Mouse (Mus musculus) neural tube, embryonic 12.5 days (tissue): ENCODE measurements around the gene Plxnb2. TPM values are rescaled to one million over a fixed set of nuclear protein-coding genes. Genes with fewer than 3 reads are reported as not detected.
A peak's percentile ranks its signal among the peaks of the same experiment; 100 is the strongest.

Source experiments
- ATAC-seq: fragments of 200-750 bp; cut with Nextera tagmentation; 2 replicates; pipeline ENCODE4 v1.8.0; 2017; ENCODE audit warnings: low read depth, mild to moderate bottlenecking, moderate TSS enrichment, moderate library complexity; ENCODE audit not compliant: low FRiP score
- H3K27ac ChIP-seq: fragments of 300-500 bp; sonication (generic); 2 replicates; pipeline ENCODE4 v1.5.1; 2016
- H3K27me3 ChIP-seq: fragments of 300-500 bp; sonication (generic); replicated peaks from 2 replicates; pipeline ENCODE4 v1.6.1; 2016; ENCODE audit warnings: mild to moderate bottlenecking
- H3K36me3 ChIP-seq: fragments of 300-500 bp; sonication (generic); 2 replicates; pipeline ENCODE4 v1.6.1; 2016; ENCODE audit warnings: mild to moderate bottlenecking
- H3K4me1 ChIP-seq: fragments of 300-500 bp; sonication (generic); 2 replicates; pipeline ENCODE4 v1.6.1; 2016
- H3K4me2 ChIP-seq: fragments of 300-500 bp; sonication (generic); replicated peaks from 2 replicates; pipeline ENCODE4 v1.6.1; 2016; ENCODE audit warnings: mild to moderate bottlenecking
- H3K4me3 ChIP-seq: fragments of 300-500 bp; sonication (generic); 2 replicates; pipeline ENCODE4 v1.5.1; 2016
- H3K9ac ChIP-seq: fragments of 300-500 bp; sonication (generic); 2 replicates; pipeline ENCODE4 v1.6.1; 2016; ENCODE audit warnings: mild to moderate bottlenecking
- H3K9me3 ChIP-seq: fragments of 300-500 bp; sonication (generic); 2 replicates; pipeline ENCODE4 v1.6.1; 2016; ENCODE audit warnings: mild to moderate bottlenecking
- WGBS: fragments of 180-500 bp; shearing (Covaris S2); methylation state at CpG from one replicate; pipeline ENCODE4 v1.1.7; 2016; 5-methylcytosine and 5-hydroxymethylcytosine counted together
- polyA plus RNA-seq: library from polyadenylated mRNA; unstranded; fragments of >200 nt; fragmentation: Nextera tagmentation; extraction: Ambion mirVana; gene quantifications from 2 replicates; pipeline ENCODE4 v1.2.1, GENCODE M21; 2016

Gene Plxnb2
- polyA plus RNA-seq, 1 experiment from 2014 or later, result 123 TPM

GRCm38 (mm10) chr15:89195690-89196312, 15.2 kb upstream of the Plxnb2 start:
- Histone ChIP-seq H3K4me1 (peaks cover 11% of the 10 kb centered on the region), H3K4me3 (peak overlapping the region; percentile 80), H3K9ac (peak overlapping the region; percentile 91), H3K9me3 (no peaks in the 10 kb centered on the region), H3K4me2 (peak overlapping the region; percentile 67), H3K36me3 (peaks cover 13% of the 10 kb centered on the region), H3K27me3 (no peaks in the 10 kb centered on the region), H3K27ac (peak overlapping the region; percentile 96)
- peak; percentile 93 for ATAC-seq
- 1% methylated on average over 25 of the region's 25 CpGs for WGBS

GRCm38 (mm10) chr15:89195261-89195681, 14.7 kb upstream of the Plxnb2 start:
- peak overlapping the region; percentile 96 for H3K27ac ChIP-seq
- ATAC-seq, result peak; percentile 5; the same call in 1 of the 2 replicates
- H3K4me1 ChIP-seq, result peaks cover 11% of the 10 kb centered on the region
- H3K27me3 ChIP-seq, result no peaks in the 10 kb centered on the region
- peak overlapping the region; percentile 80 for H3K4me3 ChIP-seq
- peaks cover 18% of the 10 kb centered on the region for H3K36me3 ChIP-seq
- H3K4me2 ChIP-seq, result peak overlapping the region; percentile 67
- peak overlapping the region; percentile 91 for H3K9ac ChIP-seq
- H3K9me3 ChIP-seq, result no peaks in the 10 kb centered on the region
- 30% methylated on average over 6 of the region's 6 CpGs for WGBS

DNA sequence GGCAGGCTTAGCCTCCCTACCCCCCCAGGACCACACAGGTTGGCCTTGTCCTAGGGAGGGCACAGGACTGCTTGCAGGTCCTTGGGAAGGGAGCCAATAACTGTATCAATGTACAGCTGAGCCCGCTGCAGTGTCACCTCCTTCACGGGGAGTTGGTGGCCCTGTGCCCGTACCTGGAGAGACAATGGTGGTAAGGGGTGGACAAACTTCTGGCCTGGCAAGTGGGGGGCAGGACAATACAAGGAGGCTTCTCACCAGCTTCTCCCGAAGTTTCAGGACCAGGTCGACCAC, 4.3 kb upstream of the Plxnb2 start:
- Histone ChIP-seq H3K27me3 (no peaks in the 10 kb centered on the region), H3K27ac (no peak overlapping the region), H3K9ac (no peak overlapping the region), H3K4me3 (no peak overlapping the region), H3K9me3 (no peaks in the 10 kb centered on the region), H3K36me3 (peaks cover 50% of the 10 kb centered on the region), H3K4me1 (peaks cover 11% of the 10 kb centered on the region), H3K4me2 (no peak overlapping the region)
- WGBS, result 93% methylated on average over 5 of the region's 5 CpGs
- no peak for ATAC-seq

DNA sequence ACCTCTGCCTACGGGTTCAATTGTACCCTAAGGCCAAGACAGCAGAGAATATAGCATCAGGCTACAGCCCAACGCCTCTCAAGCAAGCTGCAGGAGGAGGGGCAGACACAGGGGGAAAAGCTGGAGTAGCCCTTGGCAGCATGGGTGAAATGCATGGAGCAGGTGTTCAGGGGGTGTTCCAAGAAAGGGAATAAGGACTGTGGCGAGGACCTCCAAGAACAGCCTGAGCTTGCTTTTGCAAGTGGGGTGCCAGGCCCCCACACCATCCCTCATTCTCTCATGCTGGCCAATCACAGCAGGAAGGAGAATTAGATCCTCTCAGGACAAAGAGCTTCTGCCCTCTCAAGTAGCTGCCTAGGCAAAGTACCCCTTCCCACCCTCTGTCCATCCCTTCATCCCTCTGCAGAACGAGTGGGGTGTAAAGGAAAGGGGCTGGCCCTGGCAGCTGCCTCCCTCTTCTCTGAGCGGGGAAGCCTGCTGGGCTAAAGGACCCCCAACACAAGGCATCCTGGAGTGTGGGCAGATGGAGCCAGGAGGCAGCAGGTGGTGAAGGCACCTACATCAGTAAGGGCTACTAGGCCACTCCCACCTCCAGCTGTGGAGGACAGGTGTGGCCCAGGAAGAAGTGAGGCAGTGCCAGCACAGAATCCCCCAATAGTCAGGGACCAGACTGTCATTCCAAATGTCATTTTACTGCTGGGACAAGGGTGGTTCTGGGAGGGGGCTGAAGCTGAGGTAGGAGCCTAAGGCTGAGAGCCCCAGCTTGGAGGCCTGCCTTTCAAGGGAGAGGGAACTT, 3.8 kb upstream of the Plxnb2 start:
- Histone ChIP-seq H3K9me3 (no peaks in the 10 kb centered on the region), H3K4me2 (no peak overlapping the region), H3K27me3 (no peaks in the 10 kb centered on the region), H3K36me3 (peaks cover 45% of the 10 kb centered on the region), H3K4me1 (peaks cover 15% of the 10 kb centered on the region), H3K4me3 (no peak overlapping the region), H3K9ac (no peak overlapping the region), H3K27ac (no peak overlapping the region)
- ATAC-seq, result no peak
- 52% methylated on average over 5 of the region's 5 CpGs for WGBS

- WGBS, result 68% methylated on average over 5 of the region's 5 CpGs
- Histone ChIP-seq H3K27me3 (no peaks in the 10 kb centered on the region), H3K9ac (no peak overlapping the region), H3K36me3 (peaks cover 32% of the 10 kb centered on the region), H3K4me1 (peaks cover 30% of the 10 kb centered on the region), H3K4me2 (0 out of 2 replicates have a peak overlapping the region, but pooled peaks have one; percentile 14), H3K4me3 (no peak overlapping the region), H3K27ac (no peak overlapping the region), H3K9me3 (no peaks in the 10 kb centered on the region)
- ATAC-seq, result no peak
These were observed 2.3 kb upstream of the Plxnb2 start for GRCm38 (mm10) chr15:89182842-89183241.

DNA sequence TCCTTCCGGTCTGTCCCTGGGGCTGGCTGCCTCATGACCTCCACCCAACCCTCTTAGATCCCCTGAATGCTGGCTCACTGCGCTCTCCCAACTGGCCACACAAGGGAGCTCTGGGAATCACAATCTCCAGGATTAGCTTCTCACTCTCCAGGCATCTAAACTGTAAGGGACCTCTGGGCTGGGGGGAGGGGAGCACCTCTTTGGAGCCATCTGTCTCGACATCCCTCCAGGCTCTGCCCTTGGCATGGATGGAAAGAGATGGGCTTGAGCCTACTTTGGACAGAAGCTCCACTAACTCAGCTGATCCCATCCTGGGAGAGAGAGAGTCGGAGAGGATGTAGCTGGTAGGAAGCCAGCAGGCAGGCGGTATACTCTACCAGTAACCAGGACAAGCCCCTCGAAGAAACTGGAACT, 1.7 kb upstream of the Plxnb2 start:
- H3K36me3 ChIP-seq, result peaks cover 30% of the 10 kb centered on the region
- H3K4me2 ChIP-seq, result 0 out of 2 replicates have a peak overlapping the region, but pooled peaks have one; percentile 14
- H3K9ac ChIP-seq, result no peak overlapping the region
- H3K27ac ChIP-seq, result no peak overlapping the region
- WGBS, result 47% methylated on average over 6 of the region's 6 CpGs
- H3K27me3 ChIP-seq, result no peaks in the 10 kb centered on the region
- peaks cover 35% of the 10 kb centered on the region for H3K4me1 ChIP-seq
- no peak for ATAC-seq
- no peak overlapping the region for H3K4me3 ChIP-seq
- no peaks in the 10 kb centered on the region for H3K9me3 ChIP-seq

GRCm38 (mm10) chr15:89181561-89182270, 1.1 kb upstream of the Plxnb2 start:
- Histone ChIP-seq H3K4me2 (peak overlapping the region; percentile 89), H3K9ac (no peak overlapping the region), H3K9me3 (no peaks in the 10 kb centered on the region), H3K36me3 (peaks cover 24% of the 10 kb centered on the region), H3K4me1 (peaks cover 42% of the 10 kb centered on the region), H3K4me3 (no peak overlapping the region), H3K27me3 (no peaks in the 10 kb centered on the region), H3K27ac (no peak overlapping the region)
- no peak for ATAC-seq
- WGBS, result 80% methylated on average over 10 of the region's 10 CpGs

GRCm38 (mm10) chr15:89180081-89180541, 477 bp downstream of the Plxnb2 start:
- peak overlapping the region; percentile 84 for H3K27ac ChIP-seq
- H3K9me3 ChIP-seq, result no peaks in the 10 kb centered on the region
- peaks cover 8% of the 10 kb centered on the region for H3K36me3 ChIP-seq
- peak overlapping the region; percentile 83 for H3K4me3 ChIP-seq
- ATAC-seq, result no peak; the same call in 1 of the 2 replicates
- no peaks in the 10 kb centered on the region for H3K27me3 ChIP-seq
- peaks cover 52% of the 10 kb centered on the region for H3K4me1 ChIP-seq
- under 1% methylated on average over 26 of the region's 26 CpGs for WGBS
- peak overlapping the region; percentile 89 for H3K4me2 ChIP-seq
- H3K9ac ChIP-seq, result peak overlapping the region; percentile 96

- no peak for ATAC-seq
- peak overlapping the region; percentile 89 for H3K4me2 ChIP-seq
- H3K4me3 ChIP-seq, result peak overlapping the region; percentile 83
- H3K27ac ChIP-seq, result no peak overlapping the region
- no peaks in the 10 kb centered on the region for H3K9me3 ChIP-seq
- peaks cover 57% of the 10 kb centered on the region for H3K4me1 ChIP-seq
- peaks cover 3% of the 10 kb centered on the region for H3K36me3 ChIP-seq
- H3K27me3 ChIP-seq, result 0 out of 2 replicates have a peak, but pooled peaks cover 5% of the 10 kb centered on the region
- WGBS, result 3% methylated on average over 6 of the region's 6 CpGs
- peak overlapping the region; percentile 96 for H3K9ac ChIP-seq
These were observed 991 bp downstream of the Plxnb2 start for GRCm38 (mm10) chr15:89179630-89179964.

- Histone ChIP-seq H3K9me3 (no peaks in the 10 kb centered on the region), H3K9ac (peak overlapping the region; percentile 96), H3K4me2 (peak overlapping the region; percentile 89), H3K27me3 (0 out of 2 replicates have a peak, but pooled peaks cover 6% of the 10 kb centered on the region), H3K36me3 (no peaks in the 10 kb centered on the region), H3K4me3 (peak overlapping the region; percentile 83), H3K4me1 (peaks cover 62% of the 10 kb centered on the region), H3K27ac (no peak overlapping the region)
- no peak for ATAC-seq
- 7% methylated on average over 16 of the region's 16 CpGs for WGBS
These were observed 1.5 kb downstream of the Plxnb2 start for GRCm38 (mm10) chr15:89178954-89179629.

GRCm38 (mm10) chr15:89178260-89178860, 2.2 kb downstream of the Plxnb2 start:
- H3K27me3 ChIP-seq, result 0 out of 2 replicates have a peak, but pooled peaks cover 6% of the 10 kb centered on the region
- ATAC-seq, result no peak
- H3K9me3 ChIP-seq, result no peaks in the 10 kb centered on the region
- no peaks in the 10 kb centered on the region for H3K36me3 ChIP-seq
- peak overlapping the region; percentile 83; the same call in 1 of the 2 replicates for H3K4me3 ChIP-seq
- H3K27ac ChIP-seq, result no peak overlapping the region
- 79% methylated on average over 7 of the region's 7 CpGs for WGBS
- peak overlapping the region; percentile 96; the same call in 1 of the 2 replicates for H3K9ac ChIP-seq
- peak overlapping the region; percentile 89 for H3K4me2 ChIP-seq
- H3K4me1 ChIP-seq, result peaks cover 69% of the 10 kb centered on the region
